Mouse (Mus musculus) E14TG2a.4 (cell line): ENCODE measurements around the gene Rdh16f1.

Experiments used
- CTCF ChIP-seq: conservative IDR thresholded peaks from 2 replicates; pipeline ENCODE4 v1.5.1; 2014; ENCODE audit warnings: low read length
- NANOG ChIP-seq: IDR thresholded peaks from 2 replicates; pipeline ENCODE4 v1.6.1; 2014; ENCODE audit warnings: borderline replicate concordance, low read length, mixed read lengths

DNA sequence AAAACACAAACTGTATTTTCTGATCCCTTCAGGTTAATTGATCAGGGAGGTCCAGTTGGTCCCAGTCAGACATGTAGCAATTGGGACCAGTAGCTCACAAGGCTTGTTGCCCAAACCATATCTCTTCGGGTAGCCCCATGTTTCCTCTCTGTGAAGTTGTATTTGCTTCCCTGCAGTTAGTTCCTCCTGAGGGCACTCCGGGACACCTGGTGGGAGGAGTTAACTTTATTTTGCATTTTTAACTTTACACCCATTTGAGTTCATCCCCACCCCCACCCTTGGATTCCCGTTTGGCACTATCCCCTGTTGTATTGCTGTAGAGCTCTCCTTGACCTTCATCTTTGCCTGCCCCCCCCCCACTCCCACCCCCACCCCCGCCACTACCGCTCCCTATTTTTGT, 13.7 kb upstream of the Rdh16f1 start:
- TF ChIP-seq CTCF (no peak), NANOG (no peak)
